Mouse (Mus musculus): ENCODE results near the gene Sfxn5. TPM values are rescaled to one million over a fixed set of nuclear protein-coding genes. Genes with fewer than 3 reads are reported as not detected.

Gene Sfxn5
- polyA plus RNA-seq, 2 experiments: 0.77 to 1.2 TPM

GRCm38 (mm10) chr6:85370666-85371430 is 37.6 kb upstream of the Sfxn5 start:
- H3K4me2 ChIP-seq (ENCODE audit: low read depth): no peak overlapping the region
- H3K9me3 ChIP-seq (ENCODE audit: control insufficient read depth, low read length): no peaks in the 10 kb centered on the region
- no peak for DNase-seq (ENCODE audit: low read depth in 3 of 3, low spot score in 3 of 3)
- H3K9ac ChIP-seq (replicated peaks): no peak overlapping the region
- no peak for ATAC-seq (ENCODE audit: insufficient read depth)
- no peaks in the 10 kb centered on the region; the same call in 1 of the 2 replicates for H3K27me3 ChIP-seq (ENCODE audit: control insufficient read depth, insufficient read depth, low read length)
- peaks cover 3 to 10% of the 10 kb centered on the region in 2 experiments for H3K4me1 ChIP-seq (replicated peaks; ENCODE audit: control insufficient read depth in 2 of 2, insufficient read depth in 2 of 2, low read length in 1 of 2)
- H3K4me3 ChIP-seq (ENCODE audit: insufficient read depth in 1 of 2, low read depth in 2 of 2, low read length in 2 of 2): no peak overlapping the region
- WGBS (ENCODE audit: insufficient replicate concordance): 73% methylated on average over 9 of the region's 9 CpGs
- TF ChIP-seq EP300 (IDR thresholded peaks at IDR 0.05; ENCODE audit: low read depth) (no peak), CTCF (IDR thresholded peaks at IDR 0.05; ENCODE audit: low read depth) (no peak)
- H3K27ac ChIP-seq: no peak overlapping the region
- H3K36me3 ChIP-seq (replicated peaks; ENCODE audit: control insufficient read depth, insufficient read depth, low read depth): no peaks in the 10 kb centered on the region

- Histone ChIP-seq H3K4me3 (ENCODE audit: insufficient read depth in 1 of 2, low read depth in 2 of 2, low read length in 2 of 2) (no peak overlapping the region), H3K9me3 (ENCODE audit: control insufficient read depth, low read length) (no peaks in the 10 kb centered on the region), H3K9ac (replicated peaks) (no peak overlapping the region), H3K27ac (no peak overlapping the region), H3K4me1 (replicated peaks; ENCODE audit: control insufficient read depth in 2 of 2, insufficient read depth in 2 of 2, low read length in 1 of 2) (peaks cover 1 to 10% of the 10 kb centered on the region in 2 experiments), H3K4me2 (ENCODE audit: low read depth) (no peak overlapping the region), H3K36me3 (replicated peaks; ENCODE audit: control insufficient read depth, insufficient read depth, low read depth) (no peaks in the 10 kb centered on the region), H3K27me3 (ENCODE audit: control insufficient read depth, insufficient read depth, low read length) (no peaks in the 10 kb centered on the region; the same call in 1 of the 2 replicates)
- ATAC-seq (ENCODE audit: insufficient read depth) (no peak), DNase-seq (ENCODE audit: low read depth in 3 of 3, low spot score in 3 of 3) (no peak)
- 66% methylated on average over 5 of the region's 5 CpGs for WGBS (ENCODE audit: insufficient replicate concordance)
- TF ChIP-seq EP300 (IDR thresholded peaks at IDR 0.05; ENCODE audit: low read depth) (no peak), CTCF (IDR thresholded peaks at IDR 0.05; ENCODE audit: low read depth) (no peak)
Observed at GRCm38 (mm10) chr6:85370041-85370440, 36.8 kb upstream of the Sfxn5 start.

GRCm38 (mm10) chr6:85369181-85369860 is 36.1 kb upstream of the Sfxn5 start:
- DNase-seq (ENCODE audit: low read depth in 3 of 3, low spot score in 3 of 3) (no peak), ATAC-seq (ENCODE audit: insufficient read depth) (no peak)
- H3K9ac ChIP-seq (replicated peaks): no peak overlapping the region
- peaks cover 0 to 10% of the 10 kb centered on the region in 2 experiments; a peak in 3 of 4 replicates for H3K4me1 ChIP-seq (replicated peaks; ENCODE audit: control insufficient read depth in 2 of 2, insufficient read depth in 2 of 2, low read length in 1 of 2)
- no peaks in the 10 kb centered on the region; the same call in 1 of the 2 replicates for H3K27me3 ChIP-seq (ENCODE audit: control insufficient read depth, insufficient read depth, low read length)
- no peak for TF ChIP-seq EP300 (IDR thresholded peaks at IDR 0.05; ENCODE audit: low read depth)
- no peak for TF ChIP-seq CTCF (IDR thresholded peaks at IDR 0.05; ENCODE audit: low read depth)
- H3K27ac ChIP-seq: no peak overlapping the region
- 66% methylated on average over 5 of the region's 5 CpGs for WGBS (ENCODE audit: insufficient replicate concordance)
- no peaks in the 10 kb centered on the region for H3K9me3 ChIP-seq (ENCODE audit: control insufficient read depth, low read length)
- no peaks in the 10 kb centered on the region for H3K36me3 ChIP-seq (replicated peaks; ENCODE audit: control insufficient read depth, insufficient read depth, low read depth)
- no peak overlapping the region for H3K4me3 ChIP-seq (ENCODE audit: insufficient read depth in 1 of 2, low read depth in 2 of 2, low read length in 2 of 2)
- no peak overlapping the region for H3K4me2 ChIP-seq (ENCODE audit: low read depth)

GRCm38 (mm10) chr6:85368722-85369121 is 35.5 kb upstream of the Sfxn5 start:
- 61% methylated on average over 5 of the region's 5 CpGs for WGBS (ENCODE audit: insufficient replicate concordance)
- no peak overlapping the region for H3K4me2 ChIP-seq (ENCODE audit: low read depth)
- TF ChIP-seq CTCF (IDR thresholded peaks at IDR 0.05; ENCODE audit: low read depth) (no peak), EP300 (IDR thresholded peaks at IDR 0.05; ENCODE audit: low read depth) (no peak)
- H3K27ac ChIP-seq: no peak overlapping the region
- no peak overlapping the region for H3K9ac ChIP-seq (replicated peaks)
- no peaks in the 10 kb centered on the region for H3K36me3 ChIP-seq (replicated peaks; ENCODE audit: control insufficient read depth, insufficient read depth, low read depth)
- ATAC-seq (ENCODE audit: insufficient read depth) (no peak), DNase-seq (ENCODE audit: low read depth in 3 of 3, low spot score in 3 of 3) (no peak)
- H3K27me3 ChIP-seq (ENCODE audit: control insufficient read depth, insufficient read depth, low read length): no peaks in the 10 kb centered on the region; the same call in 1 of the 2 replicates
- H3K4me3 ChIP-seq (ENCODE audit: insufficient read depth in 1 of 2, low read depth in 2 of 2, low read length in 2 of 2): no peak overlapping the region
- H3K4me1 ChIP-seq (replicated peaks; ENCODE audit: control insufficient read depth in 2 of 2, insufficient read depth in 2 of 2, low read length in 1 of 2): peaks cover 0 to 10% of the 10 kb centered on the region in 2 experiments; a peak in 2 of 4 replicates
- no peaks in the 10 kb centered on the region for H3K9me3 ChIP-seq (ENCODE audit: control insufficient read depth, low read length)

GRCm38 (mm10) chr6:85368166-85368565 is 34.9 kb upstream of the Sfxn5 start:
- no peak for ATAC-seq (ENCODE audit: insufficient read depth)
- TF ChIP-seq EP300 (IDR thresholded peaks at IDR 0.05; ENCODE audit: low read depth) (no peak), CTCF (IDR thresholded peaks at IDR 0.05; ENCODE audit: low read depth) (no peak)
- 44% methylated on average over 1 of the region's 1 CpGs for WGBS (ENCODE audit: insufficient replicate concordance)

More at GRCm38 (mm10) chr6:85368166-85368565, 34.9 kb upstream of the Sfxn5 start:
- H3K36me3 ChIP-seq (replicated peaks; ENCODE audit: control insufficient read depth, insufficient read depth, low read depth): no peaks in the 10 kb centered on the region
- no peaks in the 10 kb centered on the region; the same call in 1 of the 2 replicates for H3K27me3 ChIP-seq (ENCODE audit: control insufficient read depth, insufficient read depth, low read length)
- peaks cover 0 to 10% of the 10 kb centered on the region in 2 experiments; a peak in 1 of 4 replicates for H3K4me1 ChIP-seq (replicated peaks; ENCODE audit: control insufficient read depth in 2 of 2, insufficient read depth in 2 of 2, low read length in 1 of 2)
- no peak overlapping the region for H3K4me3 ChIP-seq (ENCODE audit: insufficient read depth in 1 of 2, low read depth in 2 of 2, low read length in 2 of 2)
- no peak overlapping the region for H3K9ac ChIP-seq (replicated peaks)
- H3K4me2 ChIP-seq (ENCODE audit: low read depth): no peak overlapping the region
- no peaks in the 10 kb centered on the region for H3K9me3 ChIP-seq (ENCODE audit: control insufficient read depth, low read length)
- no peak overlapping the region for H3K27ac ChIP-seq
- DNase-seq (ENCODE audit: low read depth in 3 of 3, low spot score in 3 of 3): no peak

Data from liver, embryonic 14.5 days (tissue).